Mouse (Mus musculus) ES-Bruce4 (cell line): ENCODE measurements around the gene Gm17190. TPM values are rescaled to one million over a fixed set of nuclear protein-coding genes. Genes with fewer than 3 reads are reported as not detected.

Experiments
- H3K27ac ChIP-seq: 2 replicates; pipeline ENCODE4 v1.5.1; 2012; ENCODE audit warnings: low read length, inconsistent platforms; ENCODE audit not compliant: insufficient read depth
- H3K27me3 ChIP-seq: 2 replicates; pipeline ENCODE4 v1.6.1; 2012; ENCODE audit warnings: mild to moderate bottlenecking, low read length, inconsistent platforms; ENCODE audit not compliant: control insufficient read depth, poor library complexity, insufficient read depth, severe bottlenecking
- H3K36me3 ChIP-seq: 2 replicates; pipeline ENCODE4 v1.6.1; 2012; ENCODE audit warnings: inconsistent platforms, mild to moderate bottlenecking, low read length, moderate library complexity; ENCODE audit not compliant: control insufficient read depth, poor library complexity, insufficient read depth, severe bottlenecking
- H3K4me1 ChIP-seq: one replicate; pipeline ENCODE4 v1.8.1; 2011; ENCODE audit warnings: low read length; ENCODE audit not compliant: control insufficient read depth, insufficient read depth
- H3K4me3 ChIP-seq: 2 replicates; pipeline ENCODE4 v1.5.1; 2011; ENCODE audit warnings: low read depth, mild to moderate bottlenecking, low read length
- H3K9ac ChIP-seq: 2 replicates; pipeline ENCODE4 v1.6.1; 2012; ENCODE audit warnings: low read depth, mild to moderate bottlenecking, inconsistent platforms; ENCODE audit not compliant: poor library complexity, severe bottlenecking
- H3K9me3 ChIP-seq: replicated peaks from 2 replicates; pipeline ENCODE4 v1.6.1; 2012; ENCODE audit warnings: mild to moderate bottlenecking, low read length, inconsistent platforms; ENCODE audit not compliant: control insufficient read depth, poor library complexity, insufficient read depth, severe bottlenecking
- CTCF ChIP-seq: IDR thresholded peaks from one replicate; pipeline ENCODE4 v1.8.1; 2011; ENCODE audit warnings: low read depth, low read length
- EP300 ChIP-seq: IDR thresholded peaks from 2 replicates; pipeline ENCODE4 v1.6.1; 2011; ENCODE audit warnings: low read depth, low read length; ENCODE audit not compliant: insufficient read depth
- POLR2A ChIP-seq: IDR thresholded peaks from one replicate; pipeline ENCODE4 v1.8.1; 2011; ENCODE audit warnings: low read length; ENCODE audit not compliant: insufficient read depth
- polyA plus RNA-seq: library from polyadenylated mRNA; stranded (reverse); fragments of >200 nt; gene quantifications from 2 replicates; pipeline ENCODE4 v1.2.4, GENCODE M21; 2011; ENCODE audit warnings: low read depth; ENCODE audit not compliant: missing spikeins, insufficient read depth, insufficient read length

Gene Gm17190
- polyA plus RNA-seq, 1 experiment: 7.9 TPM

- Histone ChIP-seq H3K4me1 (no peaks in the 10 kb centered on the region), H3K27ac (no peak overlapping the region), H3K36me3 (no peaks in the 10 kb centered on the region), H3K9me3 (no peaks in the 10 kb centered on the region), H3K27me3 (peaks cover 13% of the 10 kb centered on the region), H3K9ac (no peak overlapping the region), H3K4me3 (no peak overlapping the region)
- TF ChIP-seq POLR2A: no peak
- TF ChIP-seq EP300: no peak
- TF ChIP-seq CTCF: no peak
Measured at GRCm38 (mm10) chr13:96126669-96127068, 44.8 kb downstream of the Gm17190 start.

- no peaks in the 10 kb centered on the region for H3K4me1 ChIP-seq
- no peak overlapping the region for H3K27ac ChIP-seq
- no peak for TF ChIP-seq POLR2A
- TF ChIP-seq EP300: no peak
- no peak for TF ChIP-seq CTCF
- no peak overlapping the region for H3K9ac ChIP-seq
- H3K9me3 ChIP-seq: no peaks in the 10 kb centered on the region
- H3K27me3 ChIP-seq: peaks cover 18% of the 10 kb centered on the region
- no peak overlapping the region for H3K4me3 ChIP-seq
- H3K36me3 ChIP-seq: no peaks in the 10 kb centered on the region
Measured at GRCm38 (mm10) chr13:96129081-96129480, 47.2 kb downstream of the Gm17190 start.

GRCm38 (mm10) chr13:96131050-96131449, 49.2 kb downstream of the Gm17190 start:
- Histone ChIP-seq H3K9me3 (no peaks in the 10 kb centered on the region), H3K9ac (no peak overlapping the region), H3K27ac (no peak overlapping the region), H3K4me3 (peak overlapping the region; percentile 77), H3K4me1 (no peaks in the 10 kb centered on the region), H3K36me3 (no peaks in the 10 kb centered on the region), H3K27me3 (peaks cover 20% of the 10 kb centered on the region)
- no peak for TF ChIP-seq EP300
- TF ChIP-seq POLR2A: no peak
- TF ChIP-seq CTCF: no peak

- no peak overlapping the region for H3K9ac ChIP-seq
- no peaks in the 10 kb centered on the region for H3K9me3 ChIP-seq
- peaks cover 20% of the 10 kb centered on the region for H3K27me3 ChIP-seq
- H3K36me3 ChIP-seq: no peaks in the 10 kb centered on the region
- no peaks in the 10 kb centered on the region for H3K4me1 ChIP-seq
- no peak overlapping the region for H3K27ac ChIP-seq
- TF ChIP-seq POLR2A (no peak), CTCF (no peak), EP300 (no peak)
- peak overlapping the region; percentile 54 for H3K4me3 ChIP-seq
Measured at GRCm38 (mm10) chr13:96131911-96132310, 50.1 kb downstream of the Gm17190 start.

- no peak within 1 kb of the TSS for H3K9ac ChIP-seq
- TF ChIP-seq EP300 (no peak), POLR2A (no peak), CTCF (no peak)
- H3K4me3 ChIP-seq: peak within 1 kb of the TSS; percentile 77
- H3K27ac ChIP-seq: no peak within 1 kb of the TSS
- H3K36me3 ChIP-seq: no peaks in the 10 kb centered on the region
- no peaks in the 10 kb centered on the region for H3K9me3 ChIP-seq
- H3K4me1 ChIP-seq: no peaks in the 10 kb centered on the region
- H3K27me3 ChIP-seq: peaks cover 20% of the 10 kb centered on the region
Measured at GRCm38 (mm10) chr13:96132401-96132816, 50.6 kb downstream of the Gm17190 start, which contains the start of gene Sv2c. Sv2c (minus strand) TSS chr13:96132577.

Other genes with a start within 250 kb of the Gm17190 start
- 16.5 and 18.5 TPM in 2 replicates for gene Iqgap2, start 190.1 kb upstream of the Gm17190 start, polyA plus RNA-seq
- 43.1 and 47.0 TPM in 2 replicates for gene Gm20075, start 678 bp upstream of the Gm17190 start, polyA plus RNA-seq
- 0.19 TPM in 1 of 2 replicates, not detected in the other for gene Sv2c, start 50.5 kb downstream of the Gm17190 start, polyA plus RNA-seq